Comparison of ENCODE assay signal across 26 mouse cellular contexts in genomic region chr9:91904066-91904465, GRCm38 (mm10).
DNase-seq lines count a peak whose midpoint lies in the region; TF ChIP-seq lines count a peak whose summit lies in the region.
"Had no signal": no experiment of that assay in that cellular context is flagged by ENCODE, and none has a peak within 500 bp of the region (broad histone marks: within the 10 kb centered on the region; RNA-seq: fewer than 3 reads in every experiment).

No protein-coding gene starts in this region.

- no peaks in the 10 kb centered on the region for H3K4me1 ChIP-seq in cerebellum, adult 2 months (ENCODE audit: control insufficient read depth, insufficient read depth, low read length)
- H3K4me1 ChIP-seq: embryonic facial prominence, embryonic 12.5 days; heart, embryonic 13.5 days; hindbrain, embryonic 10.5 days; intestine, embryonic 15.5 days; liver, embryonic 12.5 days; neural tube, embryonic 13.5 days; stomach, embryonic 15.5 days had no signal

- H3K4me3 ChIP-seq in cerebellum, adult 2 months (replicated peaks; ENCODE audit: insufficient read depth, low read depth, low read length) = no peak overlapping the region
- H3K4me3 ChIP-seq: embryonic facial prominence, embryonic 12.5 days; gastrocnemius, adult 2 months; heart, embryonic 13.5 days; hindbrain, embryonic 10.5 days; intestine, embryonic 15.5 days; layer of hippocampus, adult 2 months; left cerebral cortex, adult 2 months; liver, embryonic 12.5 days; myocyte; neural tube, embryonic 13.5 days; stomach, embryonic 15.5 days had no signal

- H3K27ac ChIP-seq in cerebellum, adult 2 months (ENCODE audit: insufficient read depth, low read length) = no peak overlapping the region
- H3K27ac ChIP-seq: embryonic facial prominence, embryonic 12.5 days; gastrocnemius, adult 2 months; heart, embryonic 13.5 days; hindbrain, embryonic 10.5 days; intestine, embryonic 15.5 days; layer of hippocampus, adult 2 months; left cerebral cortex, adult 2 months; liver, embryonic 12.5 days; macrophage; neural tube, embryonic 13.5 days; stomach, embryonic 15.5 days had no signal

- no peak for TF ChIP-seq POLR2A in cerebellum, adult 2 months (IDR thresholded peaks at IDR 0.05; ENCODE audit: borderline replicate concordance, insufficient read depth, low read length)

- intact Hi-C loops in left cerebral cortex, postnatal 4 days (cut with DNase I) = no loop called here
- intact Hi-C loops in left cerebral cortex, postnatal 10 days (cut with DNase I) = no loop called here
- intact Hi-C loops in heart, postnatal 25 days (cut with DNase I) = no loop called here

- DNase-seq in left cerebral cortex, postnatal 4 days = peak; percentile 45
- no peak for DNase-seq in left cerebral cortex, postnatal 10 days (ENCODE audit: extremely low spot score in 1 of 2, low spot score in 2 of 2)
- peak; percentile 24 to 37 for DNase-seq in cerebellum, adult 2 months
- peak; percentile 17 for DNase-seq in cerebellum, adult 9-11 months
- DNase-seq in heart, postnatal 25 days (ENCODE audit: low spot score) = no peak
- DNase-seq in lung, postnatal 36 days = no peak
- DNase-seq: adrenal gland, postnatal 25 days; B cell, adult 2 months; gastrocnemius, adult 2 months; gastrocnemius, postnatal 36 days; heart, adult 18-20 months; heart, postnatal 10 days; kidney, adult 2 months; kidney, postnatal 36 days; liver, postnatal 0 days had no signal

- H3K27me3 ChIP-seq in cerebellum, adult 2 months (ENCODE audit: control insufficient read depth, insufficient read depth, low read length) = no peaks in the 10 kb centered on the region
- H3K27me3 ChIP-seq: embryonic facial prominence, embryonic 12.5 days; heart, embryonic 13.5 days; intestine, embryonic 15.5 days; liver, embryonic 12.5 days; neural tube, embryonic 13.5 days; stomach, embryonic 15.5 days had no signal

- 23% methylated on average over 5 of the region's 5 CpGs for WGBS in cerebellum, adult 2 months

- TF ChIP-seq CTCF in cerebellum, adult 2 months (IDR thresholded peaks at IDR 0.05; ENCODE audit: borderline replicate concordance, insufficient read depth, low read depth, low read length) = no peak

Comparison
In these comparisons a context has a peak if more than half of its experiments do, and no peak if none do; other contexts are left out.
1. DNase-seq: peak in left cerebral cortex, postnatal 4 days (single experiment), cerebellum, adult 2 months (2 of 2) and cerebellum, adult 9-11 months (single experiment); none in left cerebral cortex, postnatal 10 days (0 of 2), heart, postnatal 25 days (single experiment) and lung, postnatal 36 days (single experiment).